10 mouse cellular contexts compared by ENCODE assay signal in the genomic region with DNA sequence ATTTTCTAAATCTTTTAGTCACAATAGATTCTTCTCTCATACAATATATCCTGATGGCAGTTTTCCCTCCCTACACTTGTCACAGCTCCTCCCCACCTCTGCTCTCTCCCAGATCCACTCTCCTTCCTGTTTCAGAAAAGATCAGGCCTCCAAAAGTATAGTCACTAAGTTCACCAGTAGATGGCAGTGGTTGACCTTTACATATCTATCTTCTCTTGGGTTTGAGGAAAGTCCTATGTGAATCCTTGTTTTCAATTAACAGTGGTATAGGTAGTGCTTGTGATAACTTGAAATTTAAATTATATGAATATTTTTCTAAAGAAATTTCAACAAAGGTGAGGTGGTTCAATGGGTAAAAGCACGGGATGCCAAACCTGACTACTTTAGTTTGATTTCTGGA. TPM values are rescaled to one million over a fixed set of nuclear protein-coding genes. Genes with fewer than 3 reads are reported as not detected.
DNase-seq lines count a peak whose midpoint lies in the region; ATAC-seq lines count a peak whose summit lies in the region.
"Had no signal": no experiment of that assay in that cellular context is flagged by ENCODE, and none has a peak within 500 bp of the region (broad histone marks: within the 10 kb centered on the region; RNA-seq: fewer than 3 reads in every experiment).

No protein-coding gene starts in this region.

- no peak overlapping the region for H3K9ac ChIP-seq in midbrain, embryonic 15.5 days

- no peak overlapping the region for H3K4me3 ChIP-seq in midbrain, embryonic 15.5 days

- intact Hi-C loops in heart, postnatal 25 days (cut with DNase I) = loop anchor here (1.0 kb wide), 1 partner anchor 379 kb away; no protein-coding TSS in a partner anchor

- no peaks in the 10 kb centered on the region for H3K27me3 ChIP-seq in midbrain, embryonic 15.5 days (replicated peaks)

- no peak overlapping the region for H3K4me2 ChIP-seq in midbrain, embryonic 15.5 days

- peak; percentile 65; the same call in 1 of the 2 replicates for ATAC-seq in granulocyte monocyte progenitor cell, adult 5-6 weeks (replicated peaks; ENCODE audit: poor library complexity, severe bottlenecking)
- ATAC-seq in midbrain, embryonic 15.5 days (replicated peaks) = peak; percentile 71

- no peaks in the 10 kb centered on the region for H3K36me3 ChIP-seq in midbrain, embryonic 15.5 days (replicated peaks)

- H3K4me1 ChIP-seq in midbrain, embryonic 15.5 days = no peaks in the 10 kb centered on the region

- H3K9me3 ChIP-seq in midbrain, embryonic 15.5 days = no peaks in the 10 kb centered on the region

- WGBS in midbrain, embryonic 15.5 days = 72% methylated on average over 1 of the region's 1 CpGs

- no peak overlapping the region for H3K27ac ChIP-seq in midbrain, embryonic 15.5 days

- DNase-seq in heart, adult 8-10 months (ENCODE audit: low spot score) = peak; percentile 1
- DNase-seq in heart, postnatal 4 days = no peak
- peak; percentile 18 for DNase-seq in thymus, postnatal 0 days (ENCODE audit: low spot score)
- no peak for DNase-seq in thymus, postnatal 4 days
- no peak for DNase-seq in gastrocnemius, adult 18-20 months (ENCODE audit: low spot score)
- DNase-seq in heart, postnatal 25 days (ENCODE audit: low spot score) = no peak

RNA-seq across cellular contexts. Expression of gene 2010106E10Rik, which starts 29.7 kb away (rescaled TPM):
- total RNA-seq in heart, adult 8-10 months (2022) = not detected
- not detected for total RNA-seq in heart, postnatal 4 days (2021)
- polyA plus RNA-seq in thymus, postnatal 0 days (2015; fragmentation: Nextera tagmentation; extraction: Ambion mirVana) = not detected in 2 replicates
- not detected in 2 replicates for total RNA-seq in granulocyte monocyte progenitor cell, adult 5-6 weeks (2014; fragmentation: Nextera tagmentation)
- not detected in 2 replicates for total RNA-seq in granulocyte monocyte progenitor cell, adult 5-6 weeks (2017)
- polyA plus RNA-seq in midbrain, embryonic 15.5 days (2015; fragmentation: Nextera tagmentation; extraction: Ambion mirVana) = not detected in 2 replicates
- total RNA-seq in gastrocnemius, adult 18-20 months (2021) = not detected
- total RNA-seq in heart, postnatal 25 days (2021) = not detected
- total RNA-seq: layer of hippocampus, adult 18-20 months had no signal
- polyA plus RNA-seq: spleen, adult 2 months had no signal

Comparison
In these comparisons a context has a peak if more than half of its experiments do, and no peak if none do; other contexts are left out.
1. DNase-seq: peak in heart, adult 8-10 months (single experiment) and thymus, postnatal 0 days (single experiment); none in heart, postnatal 4 days (single experiment), thymus, postnatal 4 days (single experiment), gastrocnemius, adult 18-20 months (single experiment) and heart, postnatal 25 days (single experiment).